Mouse (Mus musculus) spleen, embryonic (tissue): ENCODE measurements at regions not wholly inside any gene's neighbourhood (a gene's known extent, or its start where the extent isn't known, plus 50 kb on each side); places are given as distances from the start of the nearest gene placed in this dataset.

Experiments used
- CTCF ChIA-PET: fragments of 350-600 bp; sonication (Branson Sonifier 250); formaldehyde crosslinking; loops from one replicate; lab custom pipeline; 2022; lab: Charles Lee

DNA sequence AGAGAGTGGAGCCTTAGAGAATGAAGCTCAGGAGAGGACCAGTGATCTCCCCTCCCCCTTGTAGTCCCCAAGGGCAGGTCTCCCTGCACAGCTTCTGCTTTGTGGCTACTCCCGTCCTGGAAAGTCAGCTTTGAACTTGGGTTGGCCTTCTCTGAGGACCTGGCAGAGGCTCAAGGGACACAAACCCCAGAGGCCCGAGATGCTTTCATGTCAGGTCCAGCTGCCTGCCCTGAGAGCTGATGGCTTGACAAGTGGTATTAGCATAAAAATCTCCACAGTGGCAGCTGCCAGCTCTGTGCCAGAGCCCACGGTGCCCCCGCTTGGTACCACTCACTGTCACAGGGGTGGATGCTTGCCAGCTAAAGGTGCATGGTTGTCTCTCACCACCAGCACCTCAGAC lies 173.8 kb upstream of the Gm4791 start:
- CTCF ChIA-PET = no interaction called here

DNA sequence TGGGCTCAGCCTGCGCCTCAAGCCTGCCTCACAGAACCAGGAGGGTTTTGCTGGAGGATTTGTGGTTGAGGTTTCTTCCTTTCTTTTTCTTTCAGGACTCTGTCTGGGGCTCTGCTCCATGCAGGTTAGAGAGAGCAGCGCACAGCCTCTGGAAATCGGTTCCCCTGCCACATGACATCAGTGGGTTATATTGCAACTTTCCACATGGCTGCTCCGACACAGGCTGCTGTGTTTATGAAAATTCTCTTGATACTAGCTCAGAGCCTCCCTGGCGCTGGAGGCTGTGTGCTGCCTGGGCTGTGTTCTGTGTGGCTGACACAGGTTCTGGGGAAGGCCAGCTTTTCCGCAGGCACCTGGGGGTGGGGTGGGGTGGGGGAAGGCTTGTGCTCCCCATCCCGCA lies 178.7 kb upstream of the Gm4791 start:
- CTCF ChIA-PET = no interaction called here

DNA sequence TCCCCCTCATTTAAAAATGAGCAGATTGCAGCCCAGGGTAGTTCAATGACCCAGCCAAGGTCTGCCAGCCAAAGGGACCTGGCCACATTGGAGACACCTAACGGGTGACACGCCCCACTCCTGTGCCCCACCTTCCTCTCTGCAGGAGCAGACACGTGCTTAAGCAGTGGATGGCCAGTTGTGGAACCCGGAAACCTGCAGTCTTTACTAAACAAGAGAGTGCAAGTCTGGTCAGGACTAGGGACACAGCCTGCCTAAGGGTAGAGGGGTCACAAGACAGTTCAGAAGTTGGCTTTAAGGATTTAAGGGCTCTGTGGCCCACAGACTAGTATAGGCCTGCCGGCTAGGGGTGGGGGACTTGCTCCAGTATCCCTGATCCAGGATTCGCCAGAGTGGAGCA lies 179.2 kb upstream of the Gm4791 start:
- CTCF ChIA-PET = no interaction called here

DNA sequence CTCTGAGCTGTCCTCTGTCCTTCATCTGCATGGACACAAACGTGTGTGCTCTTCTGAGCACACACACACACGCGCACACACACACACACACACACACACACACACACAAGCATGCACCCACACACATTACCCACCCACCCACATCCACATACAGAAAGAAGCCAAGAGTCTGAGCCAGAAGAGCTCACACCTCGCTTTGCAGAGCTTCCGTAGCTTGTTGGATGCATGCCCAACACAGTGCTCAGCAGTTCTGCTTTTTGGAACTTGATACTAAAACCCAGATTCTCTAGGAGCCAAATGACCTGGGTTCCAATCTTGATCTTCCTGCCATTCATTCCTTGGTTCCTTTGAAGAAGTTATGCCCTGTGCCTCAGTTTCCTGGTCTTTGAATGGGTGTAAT lies 182.4 kb upstream of the Gm4791 start:
- CTCF ChIA-PET = no interaction called here

DNA sequence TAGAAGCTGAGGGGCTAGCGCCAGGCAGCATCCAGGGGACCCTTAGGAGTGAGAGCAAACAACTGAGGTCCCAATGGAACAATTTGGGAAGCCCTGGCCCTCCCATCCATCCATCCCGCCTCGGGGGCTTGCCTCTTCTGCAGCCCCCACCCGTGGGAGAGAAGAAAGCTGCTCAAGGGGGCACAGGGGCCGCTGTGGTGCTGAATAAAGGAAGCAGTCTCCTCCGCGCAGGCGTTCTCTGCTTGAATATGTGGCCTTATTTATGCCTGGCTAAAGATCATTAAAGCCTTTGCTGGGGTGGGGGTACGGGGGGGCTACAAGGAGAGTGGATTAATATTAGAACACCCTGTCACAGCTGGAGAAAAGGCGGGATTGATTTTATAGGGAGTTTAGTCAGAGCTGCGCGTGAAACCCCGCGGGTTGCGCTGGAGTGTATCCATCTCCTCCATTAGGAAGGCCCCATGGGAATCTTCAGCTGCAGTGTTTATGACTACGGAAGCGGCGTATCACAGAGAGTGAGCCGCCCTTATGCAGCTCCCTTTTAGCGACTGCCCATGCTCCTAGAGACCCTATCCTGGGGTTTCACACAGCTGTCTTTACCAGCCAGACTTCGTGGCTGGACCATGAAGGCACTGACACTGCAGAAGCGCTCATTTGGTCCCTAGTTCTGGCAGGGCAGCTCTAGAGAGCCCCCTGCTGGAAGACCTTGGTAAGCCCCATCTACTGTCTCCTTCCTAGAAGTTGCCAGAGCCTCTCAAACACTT lies 183.9 kb upstream of the Gm4791 start:
- CTCF ChIA-PET = no interaction called here

DNA sequence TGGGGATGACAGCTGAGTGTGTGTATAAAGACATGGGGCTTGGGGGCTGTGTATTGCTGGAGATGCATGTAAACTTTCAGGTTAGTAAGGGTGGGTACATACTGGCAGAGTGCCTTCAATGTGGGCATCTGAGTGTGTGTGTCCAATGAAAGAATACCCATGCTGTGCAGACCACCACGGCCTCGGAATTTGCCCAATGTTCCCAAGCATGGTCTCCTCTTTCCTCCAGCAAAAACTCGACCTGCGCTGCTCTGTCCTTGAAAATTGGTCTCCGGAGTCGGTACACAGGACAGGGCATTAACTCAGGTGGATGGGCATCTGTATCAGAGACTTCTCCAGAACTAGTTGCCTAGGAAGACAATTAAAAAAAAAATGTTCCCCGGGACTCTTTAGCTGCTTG lies 188.3 kb upstream of the Gm4791 start:
- CTCF ChIA-PET = no interaction called here

DNA sequence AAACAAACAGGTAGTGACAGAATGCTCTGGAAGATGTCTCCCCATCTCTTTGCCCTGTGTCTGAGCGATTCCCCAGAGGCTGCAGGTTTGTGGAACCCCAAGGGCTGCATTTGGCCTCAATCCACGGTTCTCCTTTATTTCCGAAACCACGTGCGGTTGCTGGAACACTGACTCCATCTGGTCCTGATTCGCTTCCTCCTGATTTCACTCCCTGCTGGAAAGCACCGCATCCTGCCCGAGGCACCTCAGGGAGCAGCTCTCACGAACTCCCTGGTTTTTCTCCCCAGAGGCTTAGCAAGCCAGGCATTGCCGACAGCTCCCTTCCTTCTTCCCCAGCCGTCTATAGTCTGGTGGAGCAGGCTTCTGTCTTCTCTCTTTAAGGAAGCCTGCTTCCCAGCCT lies 203.1 kb upstream of the Gm4791 start:
- CTCF ChIA-PET = no interaction called here

DNA sequence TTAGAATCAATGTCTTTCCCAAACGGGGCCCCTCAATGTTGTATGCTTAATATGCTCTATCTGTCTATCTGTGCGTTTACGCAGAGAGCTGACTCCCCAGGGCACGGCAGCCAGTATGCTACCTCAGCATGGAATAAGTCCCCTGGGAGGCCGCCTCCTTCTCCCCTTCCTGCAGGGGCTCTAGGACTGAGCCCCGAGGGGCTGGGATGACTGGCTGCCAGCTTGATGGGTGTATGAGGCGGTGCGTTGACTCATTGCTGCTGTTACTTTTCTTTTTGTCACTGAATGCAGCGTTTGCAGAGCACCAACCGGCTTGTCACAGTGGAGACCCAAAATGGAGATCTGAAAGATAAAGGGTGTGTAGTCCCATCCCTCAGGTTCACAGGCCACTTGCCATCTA lies 209.5 kb upstream of the Gm4791 start:
- CTCF ChIA-PET = no interaction called here

DNA sequence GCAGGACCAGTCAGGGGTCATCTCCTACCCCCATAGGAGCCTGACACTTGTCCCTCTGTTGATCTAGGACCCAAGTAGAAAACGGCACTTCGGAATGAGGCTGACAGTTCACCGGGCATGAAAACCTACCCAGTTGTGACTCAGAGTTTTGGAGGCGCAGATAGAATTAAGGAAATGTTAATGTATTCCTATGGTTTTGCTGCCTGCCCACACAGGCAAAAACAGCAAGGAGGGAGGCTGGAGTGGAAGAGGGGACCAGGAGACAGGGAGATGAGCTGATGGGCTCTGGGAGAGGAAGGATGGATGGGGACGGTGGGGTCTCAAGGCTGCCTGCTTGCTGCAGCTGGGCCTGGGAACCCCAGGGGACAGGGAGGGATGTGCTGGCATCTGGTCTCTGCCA lies 210.1 kb upstream of the Gm4791 start:
- CTCF ChIA-PET = no interaction called here

DNA sequence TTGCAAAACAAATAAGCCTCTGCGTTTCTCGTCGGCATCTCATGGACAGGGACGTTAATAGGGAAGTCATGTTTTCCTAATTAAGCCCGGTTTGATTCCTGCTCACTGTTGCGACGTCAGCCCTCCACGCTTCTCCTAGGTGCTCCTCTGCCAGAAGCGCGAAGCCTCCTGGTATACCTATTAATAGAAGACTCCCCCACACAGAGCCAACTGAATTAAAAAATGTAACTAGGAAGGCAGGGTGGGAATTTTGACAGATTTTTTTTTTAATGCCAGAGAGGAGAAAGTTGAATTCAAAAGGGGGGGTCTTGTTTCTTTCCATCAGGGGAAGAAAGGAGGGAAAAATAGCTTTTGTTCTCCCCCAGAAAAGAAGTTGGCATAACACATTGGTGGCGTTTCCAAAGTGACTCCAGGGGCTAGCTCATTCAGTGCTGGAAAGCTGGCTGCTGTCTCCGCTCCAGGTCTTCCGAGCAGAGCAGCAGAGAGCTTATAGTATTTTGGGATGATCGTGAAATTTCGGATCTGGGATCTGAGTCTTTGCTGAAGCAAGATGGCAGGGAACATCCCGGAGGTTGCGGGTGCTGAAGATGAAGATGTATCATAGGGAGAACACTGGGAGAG lies 214.1 kb upstream of the Gm4791 start:
- CTCF ChIA-PET = no interaction called here

DNA sequence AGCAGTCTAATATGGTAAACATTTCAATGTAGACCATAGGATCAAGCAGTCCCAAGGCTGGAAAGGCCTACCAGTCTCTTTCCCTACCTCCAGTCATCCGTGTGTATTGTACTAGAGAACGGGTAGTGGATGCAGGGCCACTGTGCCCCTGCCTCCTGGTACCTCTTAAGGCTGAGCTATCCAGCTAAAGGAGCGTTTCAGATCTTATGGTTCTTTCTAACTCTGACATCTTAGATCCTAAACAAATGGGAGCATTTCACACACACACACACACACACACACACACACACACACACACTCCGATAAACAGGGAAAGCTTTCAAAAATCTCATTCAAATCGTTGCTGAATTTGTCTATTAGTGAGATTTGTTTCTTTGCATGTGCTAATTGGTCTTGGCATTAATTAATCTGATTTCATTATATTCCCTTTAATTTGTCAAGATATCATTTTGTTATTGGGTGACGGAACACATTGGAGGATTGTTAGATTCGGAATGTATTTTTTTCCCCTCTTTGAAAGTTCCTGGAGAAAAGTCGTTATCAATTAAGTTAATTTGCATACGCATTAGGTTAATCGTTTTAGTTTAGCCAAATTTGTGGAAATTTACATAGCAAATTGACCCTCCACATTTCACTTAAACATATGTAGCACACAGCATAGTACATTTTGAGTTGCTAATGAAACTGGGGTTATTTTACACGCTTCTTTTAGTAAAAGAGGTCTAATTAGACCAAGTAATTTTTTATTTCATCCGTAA lies 214.8 kb upstream of the Gm4791 start:
- CTCF ChIA-PET = no interaction called here

DNA sequence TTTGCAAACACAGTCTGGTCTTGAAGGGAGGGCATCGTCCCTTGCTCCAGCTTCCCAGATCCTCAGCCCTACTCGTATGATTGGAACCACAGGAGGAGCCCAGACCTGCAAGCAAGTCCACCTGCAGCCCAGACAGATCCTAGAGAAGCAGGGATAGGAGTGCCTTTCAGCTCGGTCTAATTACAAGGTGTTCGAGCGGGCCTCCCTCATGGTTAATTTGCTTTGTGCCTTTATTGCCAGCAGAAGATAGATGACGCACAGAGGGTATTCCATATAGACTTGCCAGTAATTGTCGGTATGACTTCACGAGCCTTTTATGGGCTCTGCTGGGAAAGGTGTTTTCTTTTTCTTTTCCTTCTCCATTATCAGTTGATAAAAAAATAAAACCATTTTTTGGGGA lies 216.9 kb upstream of the Gm4791 start:
- CTCF ChIA-PET = no interaction called here

DNA sequence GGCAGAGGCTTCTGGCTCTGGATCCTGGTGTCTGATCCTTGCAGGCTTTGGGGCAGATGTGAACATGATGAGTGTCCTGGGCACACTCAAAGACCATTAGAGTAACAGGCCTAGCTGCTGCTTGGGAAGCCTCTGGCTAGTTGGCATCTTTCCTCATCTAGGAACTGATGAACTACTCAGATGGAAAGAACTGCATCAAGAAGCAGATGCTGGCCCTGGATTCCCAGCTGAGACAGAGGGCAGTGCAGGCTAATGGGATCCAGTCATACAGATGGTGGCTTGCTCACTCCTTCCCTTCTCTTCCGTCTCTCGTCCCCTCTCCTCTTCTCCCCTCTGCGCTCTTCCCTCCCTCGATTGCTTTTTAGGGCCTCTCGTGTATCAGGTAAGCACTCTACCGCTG lies 219.8 kb upstream of the Gm4791 start:
- CTCF ChIA-PET = no interaction called here

DNA sequence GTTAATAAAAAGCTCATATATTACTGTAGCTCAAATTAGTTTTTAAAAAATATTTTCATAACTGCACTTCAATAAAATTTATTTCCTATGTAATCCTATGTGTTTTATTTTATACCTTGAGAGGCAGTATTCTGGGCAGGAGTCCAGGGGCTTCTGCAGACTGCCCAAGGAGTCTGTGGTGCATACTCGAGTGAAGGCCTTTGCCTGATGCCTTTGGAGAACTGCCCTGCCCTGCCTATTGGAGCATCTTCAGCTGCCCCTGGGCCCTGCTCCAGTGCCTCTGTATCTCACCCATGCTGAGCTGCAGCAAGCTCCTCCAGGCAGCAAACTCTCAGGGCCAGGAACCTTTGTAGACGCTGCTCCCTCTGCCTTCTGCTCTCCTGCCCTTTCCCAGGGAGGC lies 223.7 kb upstream of the Gm4791 start:
- CTCF ChIA-PET = no interaction called here

DNA sequence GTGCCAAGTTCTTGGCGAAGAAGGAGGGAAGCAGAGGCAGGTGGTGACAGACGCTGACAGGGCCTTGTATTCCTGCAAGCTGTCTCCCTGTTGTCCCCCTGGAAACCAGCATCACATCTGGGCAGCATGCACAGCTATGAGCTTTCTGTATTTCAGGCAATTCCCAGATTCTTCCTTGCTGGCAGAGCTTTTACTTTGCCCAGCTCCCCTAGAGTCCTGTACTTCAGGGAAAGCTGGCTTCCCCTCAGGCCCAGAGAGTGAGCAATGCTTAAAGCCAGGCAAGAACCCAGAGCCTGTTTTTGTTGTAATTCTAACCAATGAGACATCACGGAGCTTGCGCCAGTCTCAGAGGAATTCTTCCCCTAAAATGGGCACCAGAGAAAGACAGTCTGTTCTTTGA lies 238.3 kb upstream of the Gm4791 start:
- CTCF ChIA-PET = no interaction called here

DNA sequence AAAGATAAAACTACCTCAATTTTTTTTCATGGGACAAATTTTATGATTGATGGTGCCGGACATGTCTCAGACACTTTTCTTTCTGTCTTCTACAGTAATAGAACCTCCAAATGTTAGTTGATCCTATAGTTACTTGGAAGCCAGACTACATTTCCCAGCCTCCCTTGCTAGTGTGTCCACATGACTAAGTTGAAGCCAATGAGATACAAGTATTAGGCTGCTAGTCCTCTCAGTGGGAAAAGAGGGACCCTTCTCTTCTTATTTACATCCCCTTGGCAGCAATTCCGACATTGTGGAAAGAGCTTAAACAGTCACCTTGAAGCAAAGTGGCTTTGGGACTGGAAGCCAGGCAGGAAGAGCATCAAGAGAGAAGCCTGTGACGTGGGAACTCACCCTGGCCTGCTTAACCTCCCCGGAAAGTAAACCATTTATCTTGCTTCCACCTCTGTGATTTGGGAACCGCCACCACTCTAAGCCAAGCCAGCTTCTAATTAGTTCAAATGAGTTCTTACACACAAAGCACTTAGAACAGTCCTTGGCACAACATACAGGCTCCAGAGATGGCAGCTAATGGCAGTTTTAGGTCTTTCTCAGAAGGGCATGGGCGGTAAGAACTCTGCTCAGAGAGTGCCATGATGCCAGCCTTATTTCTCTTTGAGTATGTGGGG lies 241.4 kb upstream of the Gm4791 start:
- CTCF ChIA-PET = no interaction called here

DNA sequence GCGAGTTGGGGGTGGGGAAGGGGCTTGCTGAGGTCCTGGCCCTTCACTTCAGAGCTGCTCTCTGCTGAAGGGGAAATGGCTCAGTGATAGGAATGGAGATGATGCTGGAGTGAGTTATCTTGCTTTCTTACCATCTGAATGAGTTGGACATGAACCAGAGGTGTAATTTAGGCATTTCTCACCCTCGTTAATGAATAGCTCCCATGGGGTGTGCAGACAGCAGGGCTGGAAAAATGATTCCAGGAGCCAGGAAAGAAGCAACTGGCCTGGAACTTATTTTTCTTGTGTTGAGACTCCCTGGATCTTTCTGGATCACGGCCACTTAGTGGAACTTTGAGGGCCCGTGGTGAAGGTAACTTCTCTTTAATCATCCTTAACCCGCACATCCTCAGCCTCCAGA lies 246.6 kb upstream of the Gm4791 start:
- CTCF ChIA-PET = no interaction called here

DNA sequence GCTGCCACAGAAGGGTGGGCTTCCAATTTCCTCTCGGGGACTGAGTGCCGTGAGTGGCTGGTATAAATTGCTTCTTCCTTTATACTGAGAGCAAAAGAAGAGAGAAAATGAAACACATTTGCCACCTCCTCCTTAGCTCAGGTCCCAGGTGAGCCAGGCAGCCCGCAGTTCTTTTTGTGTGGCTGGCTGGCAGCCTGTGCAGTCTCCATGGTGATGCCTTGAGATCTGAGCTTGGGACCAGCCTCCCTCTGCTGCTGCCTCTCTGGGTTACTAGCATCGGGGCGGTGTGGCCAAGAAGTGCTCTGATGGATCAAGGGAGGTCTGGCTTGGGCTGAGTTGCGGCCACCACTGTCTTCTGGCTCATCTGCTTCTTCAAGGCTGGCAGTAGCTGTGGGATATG lies 249.1 kb upstream of the Gm4791 start:
- CTCF ChIA-PET = no interaction called here

DNA sequence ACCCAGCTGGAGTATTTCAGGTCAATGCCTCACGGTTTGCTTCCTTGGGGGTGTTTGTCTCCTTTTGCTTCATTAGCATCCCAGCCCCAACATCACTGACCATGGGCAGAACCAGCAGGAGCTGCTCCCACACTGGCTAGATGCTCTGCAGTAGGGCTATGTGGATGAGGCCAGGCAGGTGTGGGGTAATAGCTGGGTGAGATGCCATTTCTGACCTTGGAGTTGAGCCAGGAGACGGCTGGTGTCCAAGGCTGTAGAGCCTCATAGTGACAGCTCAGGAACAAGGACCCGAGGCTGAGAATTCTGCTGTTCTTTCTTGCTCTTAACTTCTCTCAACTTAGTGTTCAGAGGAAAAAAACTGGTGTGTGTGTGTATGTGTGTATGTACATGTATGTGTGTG lies 252.3 kb upstream of the Gm4791 start:
- CTCF ChIA-PET = no interaction called here

DNA sequence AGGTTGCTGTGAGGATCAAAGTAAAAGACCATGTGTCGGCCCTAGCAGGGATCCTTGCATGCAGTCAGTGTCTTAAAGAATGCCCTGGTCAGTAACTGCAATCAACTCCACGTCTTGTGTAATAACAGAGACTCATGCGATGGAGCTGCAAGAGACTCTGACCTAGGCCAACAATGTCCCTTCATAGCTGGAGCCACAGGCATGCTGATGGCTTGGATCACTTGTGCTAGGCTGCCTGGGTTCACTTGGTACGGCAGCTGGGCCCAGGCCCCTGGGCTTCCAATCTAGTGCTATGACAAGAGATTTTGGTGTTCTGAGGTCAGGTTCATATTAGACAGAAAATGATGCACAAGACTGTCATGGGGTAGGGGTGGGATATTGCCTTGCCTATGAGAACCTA lies 258.0 kb upstream of the Gm4791 start:
- CTCF ChIA-PET = no interaction called here

DNA sequence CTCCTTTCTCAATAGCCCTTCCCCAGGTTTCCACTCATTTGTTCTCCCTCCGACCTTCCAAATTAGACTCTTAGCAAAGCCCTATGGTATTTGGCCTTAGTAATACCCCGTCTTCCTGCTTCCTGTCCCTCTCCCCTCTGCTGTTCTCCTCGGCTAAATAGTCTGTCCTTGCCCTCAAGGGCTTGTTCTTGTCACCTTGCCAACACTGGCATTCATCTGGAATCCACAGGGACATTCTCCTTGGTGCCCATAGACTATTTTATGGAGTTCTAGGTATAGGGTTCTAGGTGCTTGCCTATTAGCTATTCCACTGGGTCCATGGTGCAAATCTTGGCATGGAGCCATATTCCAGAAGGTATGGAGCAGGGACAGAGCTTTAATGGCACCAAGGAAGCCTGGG lies 259.2 kb upstream of the Gm4791 start:
- CTCF ChIA-PET = no interaction called here

DNA sequence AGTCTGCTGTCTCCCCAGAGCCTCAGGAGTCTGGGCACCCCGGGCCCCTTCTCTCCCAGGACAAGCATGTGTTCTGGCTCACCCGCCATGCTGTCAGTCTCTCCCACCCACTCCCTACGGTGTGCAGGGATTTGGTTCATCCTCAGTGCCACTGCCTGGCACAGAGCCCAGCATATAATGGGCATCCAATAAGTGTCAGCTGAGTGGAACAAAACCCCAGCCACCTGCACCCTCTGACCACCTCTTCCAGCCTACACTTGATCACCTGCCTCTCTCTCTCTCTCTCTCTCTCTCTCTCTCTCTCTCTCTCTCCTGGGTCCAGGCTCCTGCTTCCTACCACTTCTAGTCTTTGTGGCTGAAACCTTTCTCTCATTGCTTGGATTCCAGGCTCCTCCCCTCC lies 259.9 kb upstream of the Gm4791 start:
- CTCF ChIA-PET = no interaction called here

DNA sequence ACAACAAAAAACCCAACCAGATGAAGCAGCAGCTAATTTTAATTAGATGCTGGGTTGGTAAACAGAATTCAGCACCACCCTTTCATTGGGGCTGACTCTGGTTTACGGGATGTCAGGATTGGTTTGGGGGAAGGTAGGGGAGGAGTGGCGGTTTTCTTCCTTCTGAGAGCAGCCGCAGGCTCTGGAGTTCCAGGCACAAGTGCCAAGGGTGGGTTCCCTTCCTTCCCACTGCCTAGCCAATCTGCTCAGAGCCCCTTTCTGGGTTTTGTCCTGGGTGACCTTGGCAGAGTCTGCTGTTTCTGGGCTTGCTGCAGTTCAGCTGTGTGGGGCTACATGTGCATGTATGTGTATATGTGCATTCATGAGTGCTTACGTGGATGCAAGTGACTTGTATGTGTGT lies 260.5 kb upstream of the Gm4791 start:
- CTCF ChIA-PET = no interaction called here
